Mouse (Mus musculus) CD4-positive, CD25-positive, alpha-beta regulatory T cell, adult 4 months (primary cell): ENCODE measurements at regions not wholly inside any gene's neighbourhood (a gene's known extent, or its start where the extent isn't known, plus 50 kb on each side); places are given as distances from the start of the nearest gene placed in this dataset.
"Not testable (repeated sequence)": the region's sequence is repeated elsewhere in the genome, so short reads cannot be mapped to it uniquely, and the experiment has no call there.

Experiments used
- ATAC-seq: one replicate; pipeline ENCODE4 v1.8.0; 2017

DNA sequence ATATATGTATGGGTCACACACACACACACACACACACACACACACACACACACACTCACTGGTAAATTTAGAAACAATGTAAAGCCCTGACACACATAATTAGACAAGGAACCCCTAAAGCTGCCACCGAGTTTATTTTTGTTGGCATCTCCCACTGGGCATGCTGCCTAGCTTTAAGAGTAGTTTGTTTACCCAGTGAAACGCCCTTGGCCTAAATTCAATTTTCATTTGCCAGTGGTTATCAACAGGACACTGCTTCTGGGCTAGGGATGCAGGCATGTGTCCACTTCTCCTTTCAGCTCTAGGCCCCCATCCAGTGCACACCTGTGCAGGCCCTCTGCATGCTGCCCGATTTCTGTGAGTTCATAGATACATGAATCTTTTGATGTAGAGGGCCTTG is 73.7 kb upstream of the 1110032F04Rik start:
- ATAC-seq: no peak

DNA sequence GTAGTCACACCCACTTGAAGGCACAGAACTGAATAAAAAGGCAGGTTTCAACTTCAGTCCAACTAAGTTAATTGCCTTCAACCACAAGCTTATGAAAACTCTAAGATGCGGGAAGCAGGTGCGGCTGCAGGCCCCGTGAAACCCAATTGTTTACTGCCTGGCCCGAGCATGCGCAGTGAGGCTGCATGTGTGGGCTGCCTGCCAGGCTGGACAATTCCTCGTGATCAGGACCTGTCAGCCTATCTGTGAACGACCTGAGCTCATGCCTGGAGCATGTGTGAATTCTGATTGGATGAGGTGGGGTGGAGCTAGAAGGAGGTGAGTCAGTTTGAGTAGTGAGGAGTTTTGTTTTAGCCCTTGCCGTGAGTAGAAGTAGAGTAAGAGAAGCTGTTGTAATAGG is 71.0 kb upstream of the 1110032F04Rik start:
- ATAC-seq: not testable (repeated sequence)

DNA sequence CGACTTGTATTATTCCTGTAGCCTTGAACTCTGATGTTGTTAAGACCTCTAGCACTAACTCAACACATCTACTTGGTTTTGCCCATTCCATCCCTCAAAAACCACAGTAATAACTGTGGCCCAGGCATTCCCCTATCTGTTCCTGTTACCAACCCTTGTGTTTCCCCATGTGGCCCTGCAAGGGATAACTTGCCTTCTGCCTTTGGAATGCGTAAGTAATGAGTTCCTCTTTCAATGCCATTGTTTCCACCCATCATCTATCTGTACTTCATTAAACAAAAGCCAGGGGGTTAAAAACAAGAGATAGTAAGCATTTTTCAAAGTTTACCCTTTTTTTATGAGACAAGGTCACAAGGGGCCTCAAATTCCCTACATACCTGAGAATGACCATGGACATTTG is 60.5 kb upstream of the 1110032F04Rik start:
- ATAC-seq: no peak

DNA sequence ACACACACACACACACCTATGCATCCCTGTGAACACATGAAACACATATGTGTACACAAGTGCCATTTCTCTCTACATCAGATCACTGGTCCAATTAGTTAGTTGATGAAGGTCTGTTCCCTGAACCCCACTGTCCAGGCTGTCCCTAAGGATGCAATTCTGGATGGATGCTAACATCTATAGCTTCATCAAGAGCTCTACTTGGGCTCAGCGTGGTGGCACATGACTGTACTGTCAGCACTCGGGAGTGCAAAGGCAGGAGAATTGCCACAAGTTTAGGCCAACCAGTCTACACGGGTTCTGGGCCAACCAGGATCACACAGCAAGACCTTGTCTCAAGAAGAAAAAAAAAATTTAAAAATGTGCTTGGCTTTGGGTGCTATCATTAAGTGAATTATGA is 55.9 kb upstream of the 1110032F04Rik start:
- ATAC-seq: no peak

DNA sequence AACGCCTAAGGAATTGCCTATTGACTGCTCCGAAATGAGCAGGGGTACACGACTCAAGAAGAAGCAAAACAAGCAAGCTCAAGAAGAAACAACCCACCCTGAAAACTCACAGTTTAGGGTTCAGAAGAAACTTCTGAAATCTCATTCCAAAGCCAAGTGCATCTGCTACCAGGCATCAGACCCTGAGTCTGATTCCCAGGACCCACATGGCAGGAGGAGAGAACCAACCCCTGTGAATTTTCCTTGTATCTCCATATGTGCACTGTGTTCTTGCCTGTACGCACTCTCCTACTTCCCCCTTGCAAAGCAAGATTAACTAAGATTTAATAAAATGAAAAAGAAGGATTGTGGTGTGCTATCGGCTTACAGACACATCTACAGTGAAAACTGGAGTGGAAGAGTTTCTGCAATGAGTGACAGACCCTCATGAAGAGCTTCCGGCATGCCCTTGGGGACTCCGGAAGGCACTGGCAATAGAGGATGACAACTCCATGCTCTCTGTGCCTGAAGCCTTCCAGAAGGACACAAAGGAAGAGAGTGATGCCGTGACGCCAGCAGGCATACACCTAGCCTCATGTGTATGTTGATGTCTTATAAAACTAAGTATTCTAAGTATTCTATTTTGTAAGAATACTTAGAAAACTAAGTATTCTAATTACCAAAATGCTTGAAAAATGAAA is 55.2 kb upstream of the 1110032F04Rik start:
- no peak for ATAC-seq

DNA sequence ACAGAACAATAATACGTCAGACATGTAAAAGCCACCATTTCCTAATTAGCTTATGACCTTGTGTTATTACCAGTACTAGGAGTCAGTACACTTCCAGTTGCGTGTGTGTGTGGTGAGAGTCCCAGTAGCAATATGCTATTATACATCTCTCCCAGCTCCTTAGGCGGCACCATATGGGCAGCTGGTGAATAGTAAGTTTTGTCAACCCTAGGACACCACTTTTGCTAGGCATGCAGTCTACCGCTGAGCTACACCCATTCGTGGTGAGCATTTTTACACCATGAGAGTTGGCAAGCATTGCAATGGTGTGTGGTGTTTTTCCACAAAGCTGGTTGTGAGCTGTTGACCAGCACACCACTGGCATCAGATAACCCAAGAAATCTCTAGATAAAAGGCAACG is 53.8 kb upstream of the 1110032F04Rik start:
- no peak for ATAC-seq

DNA sequence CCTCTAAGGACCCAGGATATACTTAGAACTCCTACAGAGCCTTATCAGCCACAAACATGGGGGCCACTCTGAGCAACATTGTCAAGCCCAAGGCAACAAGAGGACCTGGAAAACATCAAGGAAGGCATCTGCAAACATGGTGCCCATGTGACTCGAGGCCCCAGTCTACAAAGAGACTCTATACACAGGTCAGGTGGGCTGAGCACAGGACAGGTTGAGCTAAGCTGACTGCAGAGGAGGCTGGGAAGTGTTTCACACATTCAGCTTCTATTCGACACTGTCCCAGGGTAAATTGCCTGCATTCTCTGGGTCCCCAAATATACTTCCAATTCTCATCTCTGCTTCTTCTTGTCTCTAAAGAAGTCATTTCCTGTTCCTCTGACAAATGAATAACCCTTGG is 52.1 kb upstream of the 1110032F04Rik start:
- no peak for ATAC-seq
